Mouse (Mus musculus): Measurements from ENCODE around the gene Acox1.

Gene Acox1

GRCm38 (mm10) chr11:116169214-116169613 is 29.6 kb downstream of the Acox1 start:
- no peak for DNase-seq (ENCODE audit: low read depth, low spot score)

- peak; percentile 99 for DNase-seq (ENCODE audit: low read depth, low spot score)
Measured at GRCm38 (mm10) chr11:116167884-116168439, 30.9 kb downstream of the Acox1 start, which contains the start of gene Fbf1. Gene Fbf1 (minus strand): TSS chr11:116168166.

GRCm38 (mm10) chr11:116167232-116167631 is 31.6 kb downstream of the Acox1 start:
- DNase-seq (ENCODE audit: low read depth, low spot score), result peak; percentile 30

GRCm38 (mm10) chr11:116163002-116163401 is 35.8 kb downstream of the Acox1 start:
- no peak for DNase-seq (ENCODE audit: low read depth, low spot score)

- peak; percentile 87 for DNase-seq (ENCODE audit: low read depth, low spot score)
Measured at GRCm38 (mm10) chr11:116162146-116162545, 36.7 kb downstream of the Acox1 start.

- no peak for DNase-seq (ENCODE audit: low read depth, low spot score)
Measured at GRCm38 (mm10) chr11:116161312-116161711, 37.5 kb downstream of the Acox1 start.

GRCm38 (mm10) chr11:116150960-116151359 is 47.9 kb downstream of the Acox1 start:
- no peak for DNase-seq (ENCODE audit: low read depth, low spot score)

GRCm38 (mm10) chr11:116149341-116149740 is 49.5 kb downstream of the Acox1 start:
- peak; percentile 48 for DNase-seq (ENCODE audit: low read depth, low spot score)

GRCm38 (mm10) chr11:116148761-116149221 is 50.1 kb downstream of the Acox1 start:
- DNase-seq (ENCODE audit: low read depth, low spot score), result peak; percentile 91

GRCm38 (mm10) chr11:116146294-116146985 is 52.4 kb downstream of the Acox1 start:
- peak; percentile 89 for DNase-seq (ENCODE audit: low read depth, low spot score)

- peak; percentile 78 for DNase-seq (ENCODE audit: low read depth, low spot score)
Measured at GRCm38 (mm10) chr11:116145481-116146293, 53.2 kb downstream of the Acox1 start.

- DNase-seq (ENCODE audit: low read depth, low spot score), result no peak
Measured at GRCm38 (mm10) chr11:116143468-116143867, 55.4 kb downstream of the Acox1 start.

GRCm38 (mm10) chr11:116142211-116142991 is 56.4 kb downstream of the Acox1 start:
- no peak for DNase-seq (ENCODE audit: low read depth, low spot score)

- DNase-seq (ENCODE audit: low read depth, low spot score), result peak; percentile 98
Measured at GRCm38 (mm10) chr11:116138468-116139138, 60.2 kb downstream of the Acox1 start, which contains the start of gene Mrpl38. Gene Mrpl38 (minus strand): TSS chr11:116138868.

- no peak for DNase-seq (ENCODE audit: low read depth, low spot score)
Measured at GRCm38 (mm10) chr11:116138096-116138467, 60.8 kb downstream of the Acox1 start.

GRCm38 (mm10) chr11:116134171-116134570 is 64.7 kb downstream of the Acox1 start:
- DNase-seq (ENCODE audit: low read depth, low spot score), result no peak

- no peak for DNase-seq (ENCODE audit: low read depth, low spot score)
Measured at GRCm38 (mm10) chr11:116133497-116133896, 65.3 kb downstream of the Acox1 start.

- DNase-seq (ENCODE audit: low read depth, low spot score), result no peak
Measured at GRCm38 (mm10) chr11:116132366-116133333, 66.2 kb downstream of the Acox1 start.

GRCm38 (mm10) chr11:116131349-116132170 is 67.3 kb downstream of the Acox1 start:
- no peak for DNase-seq (ENCODE audit: low read depth, low spot score)

All from brain, adult 2 months (tissue).